Mouse (Mus musculus) bone marrow, adult 2 months (tissue): ENCODE measurements around the gene Reck. TPM values are rescaled to one million over a fixed set of nuclear protein-coding genes. Genes with fewer than 3 reads are reported as not detected.

Experiments
- H3K27ac ChIP-seq: fragments of 200-500 bp; 2 replicates; pipeline ENCODE4 v1.5.1; 2012; ENCODE audit warnings: low read depth, mild to moderate bottlenecking, control low read depth, inconsistent platforms, low read length; ENCODE audit not compliant: control insufficient read depth, poor library complexity, insufficient read depth
- H3K4me1 ChIP-seq: fragments of 200-500 bp; 2 replicates; pipeline ENCODE4 v1.6.1; 2011; ENCODE audit warnings: low read length; ENCODE audit not compliant: control insufficient read depth, insufficient read depth
- H3K4me3 ChIP-seq: fragments of 200-500 bp; replicated peaks from 2 replicates; pipeline ENCODE3; 2011; ENCODE audit warnings: mild to moderate bottlenecking, low read depth, low read length, control low read depth; ENCODE audit not compliant: control insufficient read depth
- CTCF ChIP-seq: fragments of 200-500 bp; IDR thresholded peaks from 2 replicates; pipeline ENCODE4 v1.5.1; 2011; ENCODE audit warnings: low read length, control low read depth; ENCODE audit not compliant: control insufficient read depth, insufficient read depth
- POLR2A ChIP-seq: fragments of 200-500 bp; IDR thresholded peaks from 2 replicates; pipeline ENCODE4 v1.6.1; 2011; ENCODE audit warnings: low read depth, mild to moderate bottlenecking, control low read depth, low read length, borderline replicate concordance; ENCODE audit not compliant: control insufficient read depth
- WGBS: fragments of 180-500 bp; shearing (Covaris S2); methylation state at CpG from one replicate; pipeline ENCODE4 v1.1.7; 2018; 5-methylcytosine and 5-hydroxymethylcytosine counted together
- polyA plus RNA-seq: library from polyadenylated mRNA; stranded (reverse); fragments of >200 nt; gene quantifications from 2 replicates; pipeline ENCODE4 v1.2.4, GENCODE M21; 2011; ENCODE audit warnings: low replicate concordance; ENCODE audit not compliant: missing spikeins, insufficient read depth, insufficient read length

The Reck gene
- polyA plus RNA-seq, 1 experiment, result 2.9 TPM

- H3K4me1 ChIP-seq, result peaks cover 1% of the 10 kb centered on the region; the same call in 1 of the 2 replicates
- no peak overlapping the region for H3K4me3 ChIP-seq
- TF ChIP-seq POLR2A, result no peak
- no peak for TF ChIP-seq CTCF
- H3K27ac ChIP-seq, result no peak overlapping the region
- 91% methylated on average over 22 of the region's 22 CpGs for WGBS
Observed at GRCm38 (mm10) chr4:43983756-43984155, 108.4 kb downstream of the Reck start.

GRCm38 (mm10) chr4:43984326-43984725 is 109.0 kb downstream of the Reck start:
- WGBS, result 92% methylated on average over 19 of the region's 19 CpGs
- peaks cover 1% of the 10 kb centered on the region; the same call in 1 of the 2 replicates for H3K4me1 ChIP-seq
- no peak for TF ChIP-seq CTCF
- no peak for TF ChIP-seq POLR2A
- no peak overlapping the region for H3K27ac ChIP-seq
- H3K4me3 ChIP-seq, result no peak overlapping the region

- Histone ChIP-seq H3K4me1 (no peaks in the 10 kb centered on the region; the same call in 1 of the 2 replicates), H3K4me3 (no peak overlapping the region), H3K27ac (no peak overlapping the region)
- TF ChIP-seq CTCF (no peak), POLR2A (no peak)
- WGBS, result 81% methylated on average over 3 of the region's 3 CpGs
Observed at GRCm38 (mm10) chr4:43988976-43989375, 113.6 kb downstream of the Reck start.

- Histone ChIP-seq H3K4me1 (no peaks in the 10 kb centered on the region; the same call in 1 of the 2 replicates), H3K4me3 (no peak overlapping the region), H3K27ac (no peak overlapping the region)
- WGBS, result 88% methylated on average over 11 of the region's 11 CpGs
- TF ChIP-seq CTCF, result no peak
- TF ChIP-seq POLR2A, result no peak
Observed at GRCm38 (mm10) chr4:43993072-43993471, 117.7 kb downstream of the Reck start.

- Histone ChIP-seq H3K4me1 (no peaks in the 10 kb centered on the region; the same call in 1 of the 2 replicates), H3K4me3 (no peak overlapping the region), H3K27ac (no peak overlapping the region)
- TF ChIP-seq CTCF (no peak), POLR2A (no peak)
- 83% methylated on average over 2 of the region's 2 CpGs for WGBS
Observed at GRCm38 (mm10) chr4:43994342-43994741, 119.0 kb downstream of the Reck start.

Other genes with a start within 250 kb of the Reck start
- gene Npr2, start 243.6 kb upstream of the Reck start, polyA plus RNA-seq, result 2.0 and 3.7 TPM in 2 replicates
- gene Spag8, start 221.9 kb upstream of the Reck start, polyA plus RNA-seq, result 3.0 TPM in 1 of 2 replicates, not detected in the other
- 40.6 and 53.3 TPM in 2 replicates for gene Hint2, start 219.1 kb upstream of the Reck start, polyA plus RNA-seq
- gene Tmem8b, start 206.6 kb upstream of the Reck start, polyA plus RNA-seq, result 1.7 and 1.8 TPM in 2 replicates
- not detected in 2 replicates for gene Fam221b, start 206.4 kb upstream of the Reck start, polyA plus RNA-seq
- gene Olfr70, start 174.7 kb upstream of the Reck start, polyA plus RNA-seq, result not detected in 2 replicates
- gene Olfr71, start 165.3 kb upstream of the Reck start, polyA plus RNA-seq, result not detected in 2 replicates
- gene Hrct1, start 148.3 kb upstream of the Reck start, polyA plus RNA-seq, result 3.1 and 6.3 TPM in 2 replicates
- gene Spaar, start 145.5 kb upstream of the Reck start, polyA plus RNA-seq, result 0.63 and 0.80 TPM in 2 replicates
- gene Olfr159, start 104.5 kb upstream of the Reck start, polyA plus RNA-seq, result not detected in 2 replicates
- not detected in 2 replicates for gene Olfr156, start 51.6 kb upstream of the Reck start, polyA plus RNA-seq
- gene Olfr157, start 35.3 kb upstream of the Reck start, polyA plus RNA-seq, result 0.68 and 0.82 TPM in 2 replicates
- gene Olfr155, start 24.0 kb upstream of the Reck start, polyA plus RNA-seq, result not detected in 2 replicates
- gene Glipr2, start 81.9 kb downstream of the Reck start, polyA plus RNA-seq, result 20.8 and 49.7 TPM in 2 replicates
- not detected in 2 replicates for gene Ccin, start 108.0 kb downstream of the Reck start, polyA plus RNA-seq
- gene Clta, start 128.9 kb downstream of the Reck start, polyA plus RNA-seq, result 114 and 168 TPM in 2 replicates
- gene Gne, start 208.6 kb downstream of the Reck start, polyA plus RNA-seq, result 8.1 and 13.6 TPM in 2 replicates